Mouse (Mus musculus): ENCODE data around the gene Tnrc18.

The Tnrc18 gene

GRCm38 (mm10) chr5:142823096-142824062, 5.9 kb upstream of the Tnrc18 start:
- in situ Hi-C loops (cut with MseI, MboI), result no loop called here

- in situ Hi-C loops (cut with MseI, MboI), result no loop called here
Observed at GRCm38 (mm10) chr5:142822286-142823095, 5.0 kb upstream of the Tnrc18 start.

- in situ Hi-C loops (cut with MseI, MboI), result no loop called here
Observed at GRCm38 (mm10) chr5:142821974-142822285, 4.5 kb upstream of the Tnrc18 start.

GRCm38 (mm10) chr5:142821266-142821973, 4.0 kb upstream of the Tnrc18 start:
- in situ Hi-C loops (cut with MseI, MboI), result no loop called here

- in situ Hi-C loops (cut with MseI, MboI), result no loop called here
Observed at GRCm38 (mm10) chr5:142820276-142821265, 3.1 kb upstream of the Tnrc18 start.

- in situ Hi-C loops (cut with MseI, MboI), result no loop called here
Observed at GRCm38 (mm10) chr5:142819385-142820275, 2.2 kb upstream of the Tnrc18 start.

- in situ Hi-C loops (cut with MseI, MboI), result no loop called here
Observed at GRCm38 (mm10) chr5:142818435-142819360, 1.2 kb upstream of the Tnrc18 start.

GRCm38 (mm10) chr5:142816811-142817523, 495 bp downstream of the Tnrc18 start:
- in situ Hi-C loops (cut with MseI, MboI), result no loop called here

GRCm38 (mm10) chr5:142816031-142816810, 1.2 kb downstream of the Tnrc18 start:
- in situ Hi-C loops (cut with MseI, MboI), result no loop called here

GRCm38 (mm10) chr5:142815421-142816001, 2.0 kb downstream of the Tnrc18 start:
- in situ Hi-C loops (cut with MseI, MboI), result no loop called here

- in situ Hi-C loops (cut with MseI, MboI), result no loop called here
Observed at GRCm38 (mm10) chr5:142814711-142815420, 2.6 kb downstream of the Tnrc18 start.

- in situ Hi-C loops (cut with MseI, MboI), result no loop called here
Observed at GRCm38 (mm10) chr5:142814161-142814651, 3.3 kb downstream of the Tnrc18 start.

- in situ Hi-C loops (cut with MseI, MboI), result no loop called here
Observed at GRCm38 (mm10) chr5:142813722-142814111, 3.7 kb downstream of the Tnrc18 start.

- in situ Hi-C loops (cut with MseI, MboI), result no loop called here
Observed at GRCm38 (mm10) chr5:142812976-142813721, 4.3 kb downstream of the Tnrc18 start.

GRCm38 (mm10) chr5:142812621-142812975, 4.9 kb downstream of the Tnrc18 start:
- in situ Hi-C loops (cut with MseI, MboI), result no loop called here

Data from mouse trophoblast stem cell (cell line).